18 mouse cellular contexts compared by ENCODE assay signal in genomic region chr17:90775397-90775796, GRCm38 (mm10).
"Had no signal": no experiment of that assay in that cellular context is flagged by ENCODE, and none has a peak within 500 bp of the region (broad histone marks: within the 10 kb centered on the region; RNA-seq: fewer than 3 reads in every experiment).

No protein-coding gene starts in this region.

- ATAC-seq: liver, postnatal 0 days; lung, postnatal 0 days; midbrain, embryonic 16.5 days had no signal

- H3K9me3 ChIP-seq: lung, embryonic 15.5 days; megakaryocyte, embryonic 14.5 days; midbrain, embryonic 12.5 days; neural tube, embryonic 12.5 days; stomach, embryonic 15.5 days had no signal

- H3K27me3 ChIP-seq: lung, embryonic 15.5 days; megakaryocyte, embryonic 14.5 days; midbrain, embryonic 12.5 days; neural tube, embryonic 12.5 days; stomach, embryonic 15.5 days had no signal

- H3K4me3 ChIP-seq: lung, embryonic 15.5 days; megakaryocyte, embryonic 14.5 days; midbrain, embryonic 12.5 days; neural tube, embryonic 12.5 days; stomach, embryonic 15.5 days had no signal

- H3K36me3 ChIP-seq: lung, embryonic 15.5 days; midbrain, embryonic 12.5 days; neural tube, embryonic 12.5 days; stomach, embryonic 15.5 days had no signal

- H3K27ac ChIP-seq: lung, embryonic 15.5 days; macrophage; midbrain, embryonic 12.5 days; neural tube, embryonic 12.5 days; stomach, embryonic 15.5 days; stomach, postnatal 0 days had no signal

- H3K4me2 ChIP-seq: lung, embryonic 15.5 days; midbrain, embryonic 12.5 days; neural tube, embryonic 12.5 days; stomach, embryonic 15.5 days had no signal

- H3K4me1 ChIP-seq: lung, embryonic 15.5 days; megakaryocyte, embryonic 14.5 days; midbrain, embryonic 12.5 days; neural tube, embryonic 12.5 days; stomach, embryonic 15.5 days had no signal

- DNase-seq: liver, postnatal 0 days; lung, adult 2 months; lung, postnatal 14 days; lung, postnatal 36 days; midbrain, embryonic 14.5 days; right cerebral cortex, postnatal 14 days; thymus, adult 18-20 months; thymus, postnatal 14 days; thymus, postnatal 36 days had no signal

- H3K9ac ChIP-seq: liver, postnatal 0 days; lung, embryonic 15.5 days; midbrain, embryonic 12.5 days; neural tube, embryonic 12.5 days; stomach, embryonic 15.5 days had no signal
